Mouse (Mus musculus): ENCODE measurements around the gene Tmem35b. TPM values are rescaled to one million over a fixed set of nuclear protein-coding genes. Genes with fewer than 3 reads are reported as not detected.
"Not testable (repeated sequence)": the region's sequence is repeated elsewhere in the genome, so short reads cannot be mapped to it uniquely, and the experiment has no call there.

Tmem35b gene
- polyA plus RNA-seq (2015; fragmentation: Nextera tagmentation; extraction: Ambion mirVana): 20.5 and 21.5 TPM in 2 replicates

- Histone ChIP-seq H3K9ac (no peak within 1 kb of the TSS), H3K4me1 (replicated peaks) (peaks cover 11% of the 10 kb centered on the region), H3K27ac (no peak within 1 kb of the TSS), H3K36me3 (peaks cover 32% of the 10 kb centered on the region), H3K4me2 (no peak within 1 kb of the TSS), H3K9me3 (no peaks in the 10 kb centered on the region), H3K4me3 (no peak within 1 kb of the TSS), H3K27me3 (no peaks in the 10 kb centered on the region)
- 98% methylated on average over 5 of the region's 5 CpGs for WGBS
- no peak for ATAC-seq (ENCODE audit: low FRiP score)
Observed at GRCm38 (mm10) chr4:127123391-127123790, at the start of gene Tmem35b. Gene Tmem35b, plus strand, starts transcription at chr4:127123691.

- 75% methylated on average over 1 of the region's 1 CpGs for WGBS
- H3K4me3 ChIP-seq: no peak overlapping the region
- no peak for ATAC-seq (ENCODE audit: low FRiP score)
- no peaks in the 10 kb centered on the region for H3K27me3 ChIP-seq
- H3K36me3 ChIP-seq: no peaks in the 10 kb centered on the region
- H3K9ac ChIP-seq: no peak overlapping the region
- H3K9me3 ChIP-seq: 0 out of 2 replicates have a peak, but pooled peaks cover 3% of the 10 kb centered on the region
- peaks cover 19% of the 10 kb centered on the region for H3K4me1 ChIP-seq (replicated peaks)
- no peak overlapping the region for H3K4me2 ChIP-seq
- H3K27ac ChIP-seq: no peak overlapping the region
Observed at GRCm38 (mm10) chr4:127074915-127075314, 48.6 kb upstream of the Tmem35b start.

GRCm38 (mm10) chr4:127076875-127077548, 46.5 kb upstream of the Tmem35b start, which contains the start of gene Zmym6:
Gene Zmym6, plus strand, starts transcription at chr4:127077383.
- H3K4me1 ChIP-seq (replicated peaks): peaks cover 25% of the 10 kb centered on the region
- peak; percentile 98 for ATAC-seq (ENCODE audit: low FRiP score)
- 0 out of 2 replicates have a peak, but pooled peaks cover 2% of the 10 kb centered on the region for H3K9me3 ChIP-seq
- no peaks in the 10 kb centered on the region for H3K36me3 ChIP-seq
- WGBS: under 1% methylated on average over 46 of the region's 46 CpGs
- H3K27ac ChIP-seq: peak within 1 kb of the TSS; percentile 95
- H3K27me3 ChIP-seq: no peaks in the 10 kb centered on the region
- peak within 1 kb of the TSS; percentile 75 for H3K9ac ChIP-seq
- H3K4me3 ChIP-seq: peak within 1 kb of the TSS; percentile 63
- peak within 1 kb of the TSS; percentile 71 for H3K4me2 ChIP-seq

- ATAC-seq (ENCODE audit: low FRiP score): no peak
- WGBS: 59% methylated on average over 1 of the region's 1 CpGs
- no peak overlapping the region for H3K9ac ChIP-seq
- no peaks in the 10 kb centered on the region for H3K36me3 ChIP-seq
- no peaks in the 10 kb centered on the region for H3K27me3 ChIP-seq
- H3K4me2 ChIP-seq: no peak overlapping the region
- H3K4me3 ChIP-seq: no peak overlapping the region
- H3K9me3 ChIP-seq: no peaks in the 10 kb centered on the region
- H3K27ac ChIP-seq: no peak overlapping the region
- peaks cover 25% of the 10 kb centered on the region for H3K4me1 ChIP-seq (replicated peaks)
Observed at GRCm38 (mm10) chr4:127080806-127081205, 42.7 kb upstream of the Tmem35b start.

GRCm38 (mm10) chr4:127083131-127083530, 40.4 kb upstream of the Tmem35b start:
- H3K4me3 ChIP-seq: no peak overlapping the region
- no peaks in the 10 kb centered on the region for H3K27me3 ChIP-seq
- H3K4me1 ChIP-seq (replicated peaks): peaks cover 18% of the 10 kb centered on the region
- H3K9ac ChIP-seq: no peak overlapping the region
- H3K27ac ChIP-seq: no peak overlapping the region
- H3K36me3 ChIP-seq: peaks cover 5% of the 10 kb centered on the region
- no peaks in the 10 kb centered on the region for H3K9me3 ChIP-seq
- H3K4me2 ChIP-seq: no peak overlapping the region
- 91% methylated on average over 2 of the region's 2 CpGs for WGBS
- ATAC-seq (ENCODE audit: low FRiP score): no peak

GRCm38 (mm10) chr4:127085761-127086160, 37.7 kb upstream of the Tmem35b start:
- 89% methylated on average over 1 of the region's 1 CpGs for WGBS

GRCm38 (mm10) chr4:127091188-127091587, 32.3 kb upstream of the Tmem35b start:
- Histone ChIP-seq H3K9me3 (no peaks in the 10 kb centered on the region), H3K4me3 (no peak overlapping the region), H3K4me1 (replicated peaks) (no peaks in the 10 kb centered on the region), H3K27me3 (no peaks in the 10 kb centered on the region), H3K36me3 (peaks cover 51% of the 10 kb centered on the region), H3K27ac (no peak overlapping the region), H3K9ac (no peak overlapping the region), H3K4me2 (no peak overlapping the region)
- WGBS: 100% methylated on average over 1 of the region's 1 CpGs
- no peak for ATAC-seq (ENCODE audit: low FRiP score)

More at GRCm38 (mm10) chr4:127085761-127086160, 37.7 kb upstream of the Tmem35b start:
- Histone ChIP-seq H3K36me3 (peaks cover 23% of the 10 kb centered on the region), H3K9me3 (no peaks in the 10 kb centered on the region), H3K9ac (no peak overlapping the region), H3K4me1 (replicated peaks) (no peaks in the 10 kb centered on the region), H3K4me3 (no peak overlapping the region), H3K4me2 (no peak overlapping the region), H3K27me3 (no peaks in the 10 kb centered on the region), H3K27ac (no peak overlapping the region)
- ATAC-seq (ENCODE audit: low FRiP score): no peak

GRCm38 (mm10) chr4:127095090-127095489, 28.4 kb upstream of the Tmem35b start:
- no peak overlapping the region for H3K27ac ChIP-seq
- H3K4me3 ChIP-seq: no peak overlapping the region
- no peak overlapping the region for H3K9ac ChIP-seq
- no peak for ATAC-seq (ENCODE audit: low FRiP score)
- H3K4me1 ChIP-seq (replicated peaks): no peaks in the 10 kb centered on the region
- 89% methylated on average over 4 of the region's 4 CpGs for WGBS
- H3K4me2 ChIP-seq: no peak overlapping the region
- no peaks in the 10 kb centered on the region for H3K27me3 ChIP-seq
- H3K36me3 ChIP-seq: peaks cover 36% of the 10 kb centered on the region
- H3K9me3 ChIP-seq: no peaks in the 10 kb centered on the region

- not testable (repeated sequence) for ATAC-seq (ENCODE audit: low FRiP score); H3K4me1 ChIP-seq (replicated peaks); H3K27me3 ChIP-seq; H3K27ac ChIP-seq; H3K9me3 ChIP-seq; H3K9ac ChIP-seq; H3K4me3 ChIP-seq; H3K4me2 ChIP-seq
- WGBS: 100% methylated on average over 1 of the region's 2 CpGs
- H3K36me3 ChIP-seq: peaks cover 33% of the 10 kb centered on the region
Observed at GRCm38 (mm10) chr4:127099552-127099951, 23.9 kb upstream of the Tmem35b start.

GRCm38 (mm10) chr4:127107566-127107965, 15.9 kb upstream of the Tmem35b start:
- 93% methylated on average over 4 of the region's 4 CpGs for WGBS
- H3K36me3 ChIP-seq: peaks cover 65% of the 10 kb centered on the region
- ATAC-seq (ENCODE audit: low FRiP score): no peak

GRCm38 (mm10) chr4:127110570-127110969, 12.9 kb upstream of the Tmem35b start:
- ATAC-seq (ENCODE audit: low FRiP score): no peak

More at GRCm38 (mm10) chr4:127107566-127107965, 15.9 kb upstream of the Tmem35b start:
- Histone ChIP-seq H3K27ac (no peak overlapping the region), H3K9me3 (peaks cover 6% of the 10 kb centered on the region; the same call in 1 of the 2 replicates), H3K4me3 (no peak overlapping the region), H3K4me2 (no peak overlapping the region), H3K9ac (no peak overlapping the region), H3K27me3 (no peaks in the 10 kb centered on the region), H3K4me1 (replicated peaks) (no peaks in the 10 kb centered on the region)

GRCm38 (mm10) chr4:127124331-127124730, 840 bp downstream of the Tmem35b start:
- H3K27ac ChIP-seq: no peak overlapping the region
- H3K4me1 ChIP-seq (replicated peaks): peaks cover 11% of the 10 kb centered on the region
- peaks cover 37% of the 10 kb centered on the region for H3K36me3 ChIP-seq
- 96% methylated on average over 1 of the region's 1 CpGs for WGBS
- no peak overlapping the region for H3K4me2 ChIP-seq
- ATAC-seq (ENCODE audit: low FRiP score): no peak
- H3K4me3 ChIP-seq: no peak overlapping the region
- no peaks in the 10 kb centered on the region for H3K9me3 ChIP-seq
- no peaks in the 10 kb centered on the region for H3K27me3 ChIP-seq
- H3K9ac ChIP-seq: no peak overlapping the region

More at GRCm38 (mm10) chr4:127110570-127110969, 12.9 kb upstream of the Tmem35b start:
- H3K9ac ChIP-seq: no peak overlapping the region
- H3K27me3 ChIP-seq: no peaks in the 10 kb centered on the region
- 83% methylated on average over 4 of the region's 4 CpGs for WGBS
- no peaks in the 10 kb centered on the region for H3K4me1 ChIP-seq (replicated peaks)
- no peak overlapping the region for H3K4me2 ChIP-seq
- peaks cover 67% of the 10 kb centered on the region for H3K36me3 ChIP-seq
- no peak overlapping the region for H3K4me3 ChIP-seq
- no peak overlapping the region for H3K27ac ChIP-seq
- peaks cover 6% of the 10 kb centered on the region; the same call in 1 of the 2 replicates for H3K9me3 ChIP-seq
